Mouse (Mus musculus) lung, adult 18-20 months (tissue): ENCODE data around the gene March4.

Experiments used
- DNase-seq, 2 experiments: peaks; one replicate each; pipeline ENCODE4 v3.0.0; 2022; ENCODE audit warnings: mixed read lengths in 2 of 2

March4 gene

GRCm38 (mm10) chr1:72379752-72380353 lies 156.9 kb downstream of the March4 start:
- no peak for DNase-seq

GRCm38 (mm10) chr1:72378151-72378550 lies 158.6 kb downstream of the March4 start:
- no peak for DNase-seq
